Mouse (Mus musculus): ENCODE measurements around the gene Jam3.

DNA sequence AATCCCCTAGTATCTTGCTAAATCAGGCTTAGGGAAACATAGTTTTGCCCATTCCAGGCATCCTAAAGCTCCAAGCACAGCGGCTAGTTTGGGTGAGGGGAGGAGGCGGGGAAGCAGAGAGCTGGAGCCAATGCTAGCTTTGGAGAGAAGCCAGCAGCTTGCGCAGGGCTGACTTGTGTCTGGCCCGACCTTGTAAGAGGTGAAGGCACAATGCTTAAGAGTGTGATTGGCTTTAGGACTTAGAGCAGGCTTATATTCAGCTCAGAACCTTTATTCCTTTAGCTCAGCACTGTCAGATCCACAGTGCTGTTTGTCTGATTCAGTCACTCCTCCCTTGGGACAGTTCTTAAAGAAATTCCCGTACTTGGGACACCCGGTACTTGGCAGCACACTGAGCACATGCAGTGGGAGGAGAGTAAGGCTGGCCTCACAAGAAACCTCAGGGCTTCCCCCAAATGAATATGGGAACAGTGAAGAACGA is 36.3 kb upstream of the Jam3 start:
- TF ChIP-seq ETS1 (IDR thresholded peaks at IDR 0.05; ENCODE audit: low read depth, low read length) (no peak), POLR2A (IDR thresholded peaks at IDR 0.05; ENCODE audit: control insufficient read depth in 1 of 2, insufficient read depth in 1 of 2, low read depth in 1 of 2, low read length in 2 of 2, poor library complexity in 1 of 2) (no peak), CTCF (IDR thresholded peaks at IDR 0.05 in 2 of 3, conservative IDR thresholded peaks at IDR 0.05 in 1 of 3; ENCODE audit: control insufficient read depth in 1 of 3, insufficient read depth in 1 of 3, low read depth in 2 of 3, low read length in 3 of 3, poor library complexity in 1 of 3, severe bottlenecking in 1 of 3) (no peak), POLR2AphosphoS5 (IDR thresholded peaks at IDR 0.05; ENCODE audit: borderline replicate concordance, low read depth, low read length) (no peak), CHD1 (IDR thresholded peaks at IDR 0.05; ENCODE audit: low read depth, low read length) (no peak), ZNF384 (IDR thresholded peaks at IDR 0.05; ENCODE audit: low read depth, low read length) (no peak), USF1 (IDR thresholded peaks at IDR 0.05; ENCODE audit: low read depth, low read length) (no peak), MYB (IDR thresholded peaks at IDR 0.05; ENCODE audit: low read depth, low read length) (no peak), TBP (IDR thresholded peaks at IDR 0.05; ENCODE audit: low read depth, low read length) (no peak), EP300 (IDR thresholded peaks at IDR 0.05; ENCODE audit: low read depth in 1 of 2, low read length in 2 of 2) (no peak), ELF1 (IDR thresholded peaks at IDR 0.05; ENCODE audit: low read depth, low read length) (no peak), HCFC1 (IDR thresholded peaks at IDR 0.05; ENCODE audit: low read depth, low read length) (no peak), GATA1 (IDR thresholded peaks at IDR 0.05; ENCODE audit: low read depth, low read length) (no peak), MEF2A (IDR thresholded peaks at IDR 0.05; ENCODE audit: extremely low read depth, insufficient replicate concordance, low read depth, low read length, poor library complexity, severe bottlenecking) (no peak)
